Mouse (Mus musculus) telencephalon, adult 2 months (tissue): ENCODE data around the gene Tmco4.
"Not testable (repeated sequence)": the region's sequence is repeated elsewhere in the genome, so short reads cannot be mapped to it uniquely, and the experiment has no call there.

ENCODE experiments used
- DNase-seq: peaks from one replicate; pipeline ENCODE4 v3.0.0-alpha.2; 2011; ENCODE audit warnings: low read depth, low spot score

Tmco4 gene

DNA sequence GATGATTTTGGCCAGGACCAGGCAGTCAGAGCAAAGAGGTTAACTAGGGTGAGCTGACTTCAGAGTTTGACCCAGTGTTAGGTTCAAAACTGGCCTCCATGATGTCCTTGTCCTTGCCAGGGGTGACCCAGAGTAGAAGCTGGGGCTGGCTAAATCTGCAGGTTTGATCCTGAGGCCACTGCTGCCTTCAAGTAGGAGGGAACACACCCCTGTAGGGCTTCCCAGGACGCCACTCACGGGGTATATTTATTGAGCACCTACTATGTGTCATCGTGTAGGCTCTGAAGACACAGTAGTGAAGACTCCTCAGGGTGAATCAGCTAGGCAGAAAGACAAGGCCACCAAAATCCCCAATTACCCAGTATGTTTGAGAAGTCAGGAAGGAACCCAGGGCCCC lies 1.0 kb downstream of the Tmco4 start:
- no peak for DNase-seq

DNA sequence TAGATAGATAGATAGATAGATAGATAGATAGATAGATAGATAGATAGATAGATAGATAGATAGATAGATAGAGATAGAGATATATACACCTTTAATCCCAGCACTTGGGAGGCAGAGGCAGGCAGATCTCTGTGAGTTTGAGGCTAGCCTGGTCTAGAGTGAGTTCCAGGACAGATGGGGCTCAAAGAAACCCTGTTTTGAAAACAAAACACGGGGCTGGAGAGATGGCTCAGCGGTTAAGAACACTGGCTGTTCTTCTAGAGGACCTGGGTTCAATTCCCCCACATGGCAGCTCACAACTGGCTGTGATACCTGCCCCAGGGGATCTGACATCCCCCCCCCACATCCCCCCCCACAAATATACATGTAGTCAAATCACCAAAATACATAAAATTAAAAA lies 1.9 kb downstream of the Tmco4 start:
- DNase-seq: not testable (repeated sequence)

DNA sequence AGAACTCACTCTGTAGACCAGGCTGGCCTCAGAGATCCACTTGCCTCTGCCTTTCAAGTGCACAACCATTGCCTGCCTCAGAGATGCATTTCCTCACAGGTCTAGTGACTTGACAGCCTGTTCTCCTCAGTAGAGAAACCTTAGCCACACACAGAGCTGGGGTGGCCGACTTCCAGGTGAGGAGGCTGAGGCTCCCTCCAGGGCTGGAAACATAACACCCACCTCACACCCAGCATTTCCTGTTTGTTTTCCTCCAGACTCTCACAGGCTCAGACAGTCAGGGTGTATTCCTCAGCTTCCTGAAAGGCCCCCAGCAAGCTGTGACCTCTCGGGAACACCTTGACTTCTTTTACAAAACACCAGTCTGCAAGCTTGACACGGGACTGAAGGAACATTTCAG lies 2.5 kb downstream of the Tmco4 start:
- no peak for DNase-seq

DNA sequence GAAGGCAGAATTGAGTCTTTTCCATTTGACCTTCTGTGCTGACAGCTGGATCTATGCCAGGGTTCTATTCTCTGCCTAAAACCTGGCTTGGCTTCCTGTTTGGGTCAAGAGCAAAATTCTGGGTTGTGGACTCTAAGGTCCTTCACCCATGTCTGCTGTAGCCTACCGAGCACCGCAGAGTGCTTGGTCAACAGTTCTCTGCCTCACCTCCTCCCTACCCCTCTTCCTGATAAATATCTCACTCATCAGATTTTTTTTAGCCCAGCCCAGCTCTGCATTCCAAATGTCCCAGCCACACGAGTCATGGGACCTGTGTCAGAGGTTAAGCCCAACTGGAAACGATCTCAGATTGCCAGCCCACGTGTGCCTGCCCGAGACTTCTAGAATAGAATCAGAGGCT lies 3.4 kb downstream of the Tmco4 start:
- DNase-seq: no peak

DNA sequence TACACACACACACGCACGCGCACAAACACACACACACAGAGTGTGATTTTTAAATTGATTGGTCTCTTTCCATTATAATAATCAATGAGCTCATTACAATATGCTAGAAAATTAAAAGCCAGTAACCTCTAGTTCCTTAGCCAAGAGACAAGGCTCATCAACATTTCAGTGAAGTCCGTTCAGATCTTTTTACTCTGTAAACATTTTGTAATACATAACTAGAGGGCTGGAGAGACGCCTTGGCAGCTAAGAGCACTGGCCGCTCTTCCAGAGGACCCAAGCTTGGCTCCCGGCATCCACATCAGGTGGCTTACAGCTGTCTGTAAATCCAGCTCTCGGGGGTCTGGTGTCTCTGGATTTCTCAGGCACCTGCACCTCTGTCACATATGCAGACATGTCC lies 7.3 kb downstream of the Tmco4 start:
- DNase-seq: no peak

DNA sequence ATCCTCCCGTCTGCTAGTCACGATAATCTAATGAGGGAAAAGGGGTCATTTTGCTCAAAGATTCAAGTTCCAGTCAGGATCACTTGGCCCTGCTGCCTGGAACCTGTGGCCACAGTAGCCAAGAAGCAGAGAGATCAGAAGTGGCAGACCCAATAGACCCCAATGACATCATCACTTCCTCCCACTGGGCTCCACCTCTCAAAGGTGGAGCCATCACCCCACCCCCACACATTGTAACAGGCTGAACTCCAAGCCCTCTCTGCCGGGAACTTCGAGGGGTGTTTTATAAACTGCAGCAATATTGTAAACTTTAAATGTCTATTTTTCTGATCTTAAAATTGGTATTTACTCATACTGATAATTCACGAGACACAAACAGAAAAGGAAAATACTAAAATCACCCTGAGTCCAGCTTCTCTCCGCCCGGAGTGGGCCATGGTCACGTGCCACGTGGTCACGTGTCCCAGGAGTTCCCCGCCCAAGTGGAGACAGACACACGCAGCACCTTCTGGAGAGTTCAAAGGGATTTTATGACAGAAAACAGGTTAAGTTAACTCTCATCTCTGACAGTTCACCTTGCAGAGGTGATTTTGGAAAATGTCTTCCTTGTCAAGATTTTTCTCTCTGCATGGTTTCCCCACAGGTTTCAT lies 8.2 kb downstream of the Tmco4 start:
- DNase-seq: no peak

DNA sequence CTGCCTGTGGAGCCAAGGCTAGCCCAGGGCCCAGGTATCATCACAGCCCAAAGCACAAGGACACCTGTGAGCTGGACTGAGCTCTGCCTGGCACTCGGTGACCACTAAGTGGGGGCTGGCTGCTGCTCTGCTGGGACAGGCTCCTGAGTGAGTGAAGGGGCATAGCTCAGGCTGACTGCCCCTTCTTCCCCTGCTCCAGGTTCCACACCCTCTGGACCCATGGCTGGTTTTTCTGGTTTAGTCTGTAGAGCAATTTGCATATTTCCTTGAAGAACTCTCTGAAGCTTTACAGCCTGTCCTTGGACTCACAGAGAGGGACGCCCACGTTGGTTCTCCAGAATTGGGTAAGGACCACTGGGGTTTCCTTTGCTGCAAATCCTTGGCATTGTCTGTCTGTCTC lies 10.7 kb downstream of the Tmco4 start:
- no peak for DNase-seq

DNA sequence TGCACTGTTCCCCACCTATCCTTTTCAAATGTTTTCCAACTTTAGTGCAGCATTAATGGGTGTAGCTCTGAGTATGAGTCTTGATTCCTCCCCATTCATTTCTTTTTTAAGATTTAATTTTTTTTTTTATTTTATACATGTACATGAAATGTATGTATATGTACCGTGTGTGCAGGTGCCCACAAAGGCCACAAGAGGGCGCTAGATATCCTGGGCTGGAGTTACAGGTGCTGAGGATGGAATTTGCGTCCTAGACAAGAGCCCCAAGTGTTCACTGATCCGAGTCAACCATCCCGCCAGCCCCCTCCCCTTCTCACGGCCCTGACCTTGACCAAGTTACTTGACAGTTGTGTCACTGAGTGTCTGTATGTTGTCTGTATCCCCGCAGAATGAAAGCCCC lies 12.1 kb downstream of the Tmco4 start:
- DNase-seq: no peak

DNA sequence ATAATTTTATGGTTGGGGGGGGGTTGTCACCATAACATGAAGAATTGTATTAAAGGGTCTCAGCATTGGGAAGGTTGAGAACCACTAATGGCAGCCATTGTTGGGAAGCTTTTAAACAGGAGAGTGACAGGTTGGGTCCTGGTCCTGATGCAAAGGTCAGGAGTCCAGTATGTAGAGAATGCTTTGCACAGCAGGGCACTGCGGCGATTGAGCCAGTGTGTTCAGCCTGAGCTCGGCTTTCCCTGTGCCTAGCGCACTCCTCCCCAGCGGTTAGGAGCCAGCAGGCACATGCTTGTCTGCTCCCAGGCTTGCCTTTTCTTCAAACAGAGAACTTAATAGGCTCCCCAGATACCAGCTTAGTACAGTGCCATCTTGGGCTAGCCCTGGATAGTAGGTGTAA lies 13.6 kb downstream of the Tmco4 start:
- DNase-seq: no peak

DNA sequence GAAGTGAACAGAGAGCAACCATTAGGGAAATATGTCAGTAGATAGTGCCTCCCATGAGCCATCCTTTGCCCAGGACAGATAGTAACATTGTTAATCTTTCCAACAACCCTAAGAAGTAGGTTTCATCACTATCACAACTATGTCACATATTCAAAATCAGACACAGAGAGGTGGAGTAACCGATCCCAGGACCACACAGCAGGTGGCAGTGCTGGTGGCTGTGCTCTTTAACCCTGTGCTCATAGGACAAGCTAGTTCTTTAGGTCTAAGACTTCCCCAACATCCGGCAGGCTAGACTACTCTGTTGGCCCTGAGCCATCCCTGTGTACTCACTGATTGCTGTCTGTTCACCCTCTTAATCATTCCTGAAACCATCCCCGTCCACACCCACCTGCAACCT lies 21.7 kb downstream of the Tmco4 start:
- no peak for DNase-seq

DNA sequence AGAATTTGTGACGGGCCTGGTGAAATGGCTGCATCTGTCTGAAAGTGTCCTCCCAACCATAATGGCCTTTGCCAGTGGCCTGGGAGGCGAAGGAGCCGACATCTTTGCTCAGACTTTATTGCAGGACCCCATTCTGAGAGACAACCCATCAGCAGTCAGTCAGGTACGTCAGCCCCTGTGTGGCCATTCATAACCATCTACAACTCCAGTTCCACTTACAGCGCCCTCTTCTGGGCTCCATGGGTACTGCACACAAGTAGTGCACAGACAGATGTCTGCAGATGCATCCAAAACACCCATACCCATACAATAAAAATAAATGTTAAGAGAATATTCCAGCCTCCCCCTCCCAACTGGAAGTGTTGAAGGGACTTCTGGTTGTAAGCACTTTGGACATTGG lies 23.7 kb downstream of the Tmco4 start:
- no peak for DNase-seq

DNA sequence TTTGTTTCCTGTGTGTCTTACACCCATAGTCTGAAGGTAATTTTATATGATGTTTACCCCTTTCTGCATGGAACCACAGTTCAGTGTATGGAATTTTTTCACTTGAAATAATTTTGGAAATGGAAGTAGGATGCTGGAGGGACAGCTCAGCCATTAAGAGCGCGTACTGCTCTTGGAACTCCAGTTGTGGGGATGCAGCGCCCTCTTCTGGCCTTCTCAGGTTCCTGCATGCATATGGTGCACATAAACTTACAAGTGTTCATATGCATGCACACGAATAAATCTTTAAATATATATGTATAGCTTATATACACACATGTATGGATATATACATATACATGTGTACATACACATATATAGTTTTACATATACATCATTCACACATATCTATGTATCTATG lies 24.4 kb downstream of the Tmco4 start:
- DNase-seq: no peak

DNA sequence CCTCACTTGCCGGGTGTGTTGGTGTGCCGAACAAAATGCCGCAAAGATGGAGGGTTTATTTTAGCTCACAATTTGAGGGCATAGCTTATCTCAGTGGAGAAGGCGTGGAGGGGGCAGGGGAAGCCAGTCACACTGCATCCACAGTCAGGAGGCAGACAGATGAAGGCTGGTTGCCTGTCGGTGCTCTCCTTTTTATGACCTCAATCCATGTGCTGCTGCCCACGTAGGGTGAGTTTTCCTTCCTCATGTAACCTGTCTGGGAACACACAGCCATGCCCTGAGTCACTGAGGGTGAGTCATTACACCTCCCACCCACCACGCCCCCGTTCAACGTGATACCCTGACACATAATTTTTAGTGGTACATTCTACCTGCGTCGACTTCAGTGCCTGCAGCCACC lies 25.9 kb downstream of the Tmco4 start:
- peak; percentile 50 for DNase-seq

DNA sequence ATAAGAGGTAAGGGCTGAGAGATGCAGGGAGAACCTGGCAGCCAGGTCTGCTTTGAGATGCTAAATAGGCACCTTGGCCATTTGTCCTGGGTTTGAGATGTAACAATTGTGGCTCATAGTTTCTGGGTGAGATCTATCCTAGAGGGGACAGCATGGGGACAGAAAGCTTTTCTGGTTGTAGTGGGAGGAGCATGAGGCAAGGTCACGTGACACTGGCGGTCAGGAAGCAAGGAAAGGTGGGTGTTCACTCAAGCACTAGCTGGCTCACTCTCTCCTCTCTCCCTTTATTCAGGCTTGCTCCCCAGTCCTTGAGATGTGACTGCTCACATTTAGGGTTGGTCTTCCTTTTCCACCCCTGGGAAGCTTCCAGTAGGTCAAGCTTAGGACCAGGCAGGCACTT lies 28.3 kb downstream of the Tmco4 start:
- no peak for DNase-seq

DNA sequence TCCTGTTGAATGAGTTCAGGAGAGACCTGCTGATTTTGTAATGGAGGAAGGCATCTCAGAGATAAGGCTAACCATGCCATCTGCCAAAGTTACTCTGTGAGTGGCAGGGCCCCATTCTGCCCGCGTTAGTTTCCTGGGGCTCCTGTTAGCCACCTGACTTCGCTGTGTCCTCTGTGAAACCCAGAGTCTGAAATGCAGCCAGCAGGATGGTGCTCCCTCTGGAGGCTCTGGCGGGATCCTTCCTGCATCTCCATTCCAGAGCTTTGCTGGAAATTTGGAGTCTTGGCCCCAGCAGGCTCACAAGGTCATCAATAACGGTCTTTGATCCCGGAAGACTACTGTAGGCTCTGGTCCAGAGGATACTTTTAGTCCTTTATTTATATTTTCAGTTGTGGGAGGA lies 28.7 kb downstream of the Tmco4 start:
- DNase-seq: no peak

DNA sequence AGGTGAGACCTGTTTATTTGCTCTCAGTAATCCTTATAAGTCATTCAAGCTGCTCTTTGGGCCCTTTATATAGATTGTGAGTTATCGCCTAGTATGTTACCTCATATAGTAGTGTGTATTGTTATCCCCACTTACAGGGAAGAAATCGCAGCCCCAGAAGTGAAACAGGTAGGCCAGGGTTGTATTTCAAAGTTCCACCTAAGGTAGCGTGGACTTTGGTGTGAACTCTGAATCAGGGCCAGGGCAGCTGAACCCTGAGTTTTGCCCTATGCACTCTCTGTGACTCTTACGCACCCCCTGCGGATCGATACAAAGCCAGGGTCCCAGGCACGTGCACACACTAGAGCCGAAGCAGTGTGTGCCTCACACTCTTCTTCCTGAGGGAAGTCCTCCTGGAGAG lies 31.4 kb downstream of the Tmco4 start:
- no peak for DNase-seq

DNA sequence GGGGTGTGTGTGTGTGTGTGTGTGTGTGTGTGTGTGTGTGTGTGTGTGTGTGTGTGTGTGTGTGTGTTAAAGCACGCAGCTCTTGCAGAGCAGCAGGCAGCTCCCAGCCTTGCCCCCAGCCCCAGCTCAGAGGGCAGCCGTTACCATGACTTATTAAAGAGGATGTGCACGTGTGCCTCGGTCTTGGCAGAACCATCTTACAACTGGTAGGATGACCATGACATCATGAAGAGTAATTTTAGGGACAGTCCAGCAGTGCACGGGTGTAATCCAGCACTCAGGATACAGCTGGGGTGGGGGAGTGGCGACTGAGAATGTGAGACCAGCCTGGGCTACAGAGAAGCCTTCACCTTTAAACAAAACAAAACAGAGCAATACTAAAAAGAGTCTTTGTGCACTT lies 32.5 kb downstream of the Tmco4 start:
- no peak for DNase-seq

DNA sequence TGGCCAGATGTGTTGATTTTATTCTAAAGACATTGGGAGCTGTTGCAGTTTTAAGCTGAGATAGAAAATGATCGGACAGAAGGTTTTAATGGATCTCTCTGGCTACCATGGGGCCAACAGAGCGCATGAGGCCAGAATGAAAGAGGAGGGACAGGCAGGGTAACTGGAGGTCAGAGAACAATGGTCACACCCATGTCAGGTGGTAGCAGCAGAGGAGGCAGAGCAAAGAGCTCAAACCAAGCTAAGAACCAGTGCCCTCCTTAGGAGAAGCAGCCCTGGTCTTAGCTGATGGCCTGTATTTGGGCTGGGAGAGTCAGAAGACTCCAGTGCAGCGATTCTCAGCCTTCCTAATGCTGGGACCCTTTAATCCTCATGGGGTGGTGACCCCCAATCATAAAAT lies 34.7 kb downstream of the Tmco4 start:
- DNase-seq: no peak

DNA sequence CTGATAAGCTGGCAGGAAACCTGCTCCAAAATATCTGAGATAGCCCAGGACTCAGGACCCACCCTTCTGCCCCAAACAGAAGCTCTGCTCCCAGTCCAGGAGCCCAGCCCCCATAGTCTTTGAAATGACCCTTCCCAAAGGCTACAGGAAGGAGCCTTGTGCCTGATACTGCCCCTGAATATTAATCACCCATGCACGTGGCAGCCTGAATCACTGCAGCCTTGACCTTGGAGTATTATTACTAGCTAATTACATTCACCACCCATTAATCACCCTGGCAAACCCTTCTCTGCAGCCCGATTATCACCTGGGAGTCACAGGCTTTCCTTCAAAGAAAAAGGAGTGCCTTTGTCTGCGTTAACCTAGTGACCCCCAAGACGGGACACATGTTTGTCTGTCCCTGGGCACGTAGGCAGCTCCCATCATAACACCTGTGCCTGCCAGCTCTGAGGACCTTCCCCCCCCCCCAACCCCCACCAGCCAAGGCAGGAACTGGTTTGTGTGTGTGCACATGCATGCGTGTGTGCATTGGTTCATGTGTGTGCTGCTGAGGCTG lies 35.4 kb downstream of the Tmco4 start:
- DNase-seq: no peak

DNA sequence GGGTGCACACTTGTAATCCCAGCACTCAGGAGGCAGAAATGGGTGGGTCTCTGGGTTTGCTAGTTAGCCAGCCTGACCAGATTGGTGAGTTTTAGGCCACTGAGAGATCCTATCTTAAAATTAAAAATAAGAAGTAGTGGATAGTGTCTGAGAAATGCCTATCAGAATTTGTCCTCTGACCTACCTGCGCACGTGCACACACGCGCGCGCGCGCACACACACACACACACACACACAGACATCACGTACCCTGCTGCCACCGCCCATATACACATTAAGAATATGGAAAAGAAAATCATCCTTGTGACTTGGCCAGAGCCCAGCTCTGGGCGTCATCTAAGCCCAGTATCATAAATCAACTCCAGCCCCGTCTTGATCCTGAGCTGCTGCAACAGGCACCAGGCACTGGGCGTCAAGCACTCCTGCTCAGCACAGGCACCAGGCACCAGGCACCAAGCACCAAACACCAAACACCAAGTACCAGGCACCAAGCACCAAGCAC lies 38.6 kb downstream of the Tmco4 start:
- no peak for DNase-seq

DNA sequence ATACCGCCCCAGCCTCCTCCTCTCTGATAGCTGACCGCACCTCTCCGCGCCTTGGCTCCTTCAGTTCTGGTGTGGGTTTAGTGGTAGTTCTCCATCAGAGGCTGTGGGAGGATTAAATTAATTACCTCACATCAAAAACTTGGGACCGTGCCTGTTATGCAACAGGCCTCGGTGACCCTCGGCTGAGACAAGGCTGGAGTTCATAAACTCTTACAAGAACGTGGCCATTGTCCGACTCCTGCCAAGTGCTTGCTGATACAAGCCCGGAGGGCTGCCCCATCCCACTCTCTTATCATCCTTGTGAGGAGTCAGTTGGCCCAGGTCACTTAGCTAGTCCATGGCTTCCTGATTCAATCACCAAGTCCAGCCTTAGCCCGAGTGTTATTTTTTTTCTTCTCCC lies 40.6 kb downstream of the Tmco4 start:
- no peak for DNase-seq

DNA sequence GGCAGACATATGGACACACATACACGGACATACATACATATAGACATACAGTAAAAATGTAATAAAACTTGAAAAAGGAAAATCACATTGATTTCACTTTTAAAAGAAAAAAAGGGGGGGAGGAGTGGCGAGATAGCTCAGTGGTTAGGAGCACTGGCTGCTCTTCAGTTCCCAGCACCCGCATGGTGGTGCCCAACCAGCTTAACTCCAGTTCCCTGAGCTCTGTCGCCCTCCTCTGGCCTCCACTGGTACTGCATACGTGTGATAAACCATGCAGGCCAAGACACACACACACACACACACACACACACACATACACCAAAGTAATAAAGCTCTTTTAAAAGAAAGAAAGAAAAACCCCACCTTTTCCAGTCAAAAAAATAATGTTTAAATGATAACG lies 42.1 kb downstream of the Tmco4 start:
- no peak for DNase-seq

DNA sequence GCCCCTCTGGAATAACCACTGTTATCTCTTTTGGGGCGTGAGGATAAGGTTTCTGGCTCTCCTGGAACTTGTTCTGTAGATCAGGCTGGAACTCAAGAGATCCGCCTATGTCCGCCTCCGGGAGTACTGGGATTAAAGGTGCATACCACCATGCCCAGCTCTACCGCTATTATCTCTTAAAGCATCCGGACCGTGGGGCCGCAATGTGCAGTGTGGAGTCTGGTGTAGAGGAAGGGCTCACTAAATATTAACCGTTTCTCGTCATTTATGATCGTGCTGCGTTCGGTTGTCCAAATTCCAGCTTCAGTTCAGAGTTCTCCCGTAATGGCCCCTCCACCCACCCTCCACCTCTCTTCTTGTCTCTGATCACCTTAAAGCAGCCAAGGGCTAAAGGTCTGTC lies 45.7 kb downstream of the Tmco4 start:
- no peak for DNase-seq

DNA sequence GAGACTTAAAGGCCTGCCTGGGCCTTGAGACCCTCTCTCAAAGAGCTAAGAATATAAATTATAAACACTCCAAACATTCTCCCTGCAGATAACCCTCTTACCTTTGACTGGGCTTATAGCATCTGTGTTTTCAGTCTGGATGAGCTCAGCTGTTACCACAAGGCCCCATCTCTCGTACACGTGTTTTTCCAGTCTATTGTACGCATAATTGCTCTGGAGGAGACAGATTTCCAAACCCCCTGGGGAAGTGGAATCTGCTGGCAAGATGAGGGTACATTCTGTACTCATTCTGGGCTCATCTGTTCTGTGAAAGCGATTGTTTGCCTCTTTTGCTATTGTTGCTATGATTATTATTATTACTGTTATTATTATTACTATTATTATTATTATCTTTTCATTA lies 46.3 kb downstream of the Tmco4 start:
- DNase-seq: no peak
